Mouse (Mus musculus) neural tube, embryonic 15.5 days (tissue): ENCODE results near the gene Rps6ka2. TPM values are rescaled to one million over a fixed set of nuclear protein-coding genes. Genes with fewer than 3 reads are reported as not detected.
"Not testable (repeated sequence)": the region's sequence is repeated elsewhere in the genome, so short reads cannot be mapped to it uniquely, and the experiment has no call there.

Source experiments
- ATAC-seq: fragments of 200-750 bp; cut with Nextera tagmentation; 2 replicates; pipeline ENCODE4 v1.8.0; 2017; ENCODE audit warnings: mild to moderate bottlenecking, moderate TSS enrichment, moderate library complexity; ENCODE audit not compliant: low FRiP score
- H3K27ac ChIP-seq: fragments of 300-500 bp; sonication (generic); replicated peaks from 2 replicates; pipeline ENCODE4 v1.5.1; 2015; ENCODE audit warnings: mild to moderate bottlenecking, inconsistent platforms
- H3K27me3 ChIP-seq: fragments of 300-500 bp; sonication (generic); replicated peaks from 2 replicates; pipeline ENCODE4 v1.6.1; 2015; ENCODE audit warnings: inconsistent platforms
- H3K36me3 ChIP-seq: fragments of 300-500 bp; sonication (generic); 2 replicates; pipeline ENCODE4 v1.6.1; 2015; ENCODE audit warnings: inconsistent platforms
- H3K4me1 ChIP-seq: fragments of 300-500 bp; sonication (generic); 2 replicates; pipeline ENCODE4 v1.6.1; 2015; ENCODE audit warnings: inconsistent platforms
- H3K4me2 ChIP-seq: fragments of 300-500 bp; sonication (generic); 2 replicates; pipeline ENCODE4 v1.6.1; 2015; ENCODE audit warnings: inconsistent platforms, mild to moderate bottlenecking, moderate library complexity
- H3K4me3 ChIP-seq: fragments of 300-500 bp; sonication (generic); replicated peaks from 2 replicates; pipeline ENCODE4 v1.5.1; 2015; ENCODE audit warnings: mild to moderate bottlenecking, inconsistent platforms
- H3K9ac ChIP-seq: fragments of 300-500 bp; sonication (generic); replicated peaks from 2 replicates; pipeline ENCODE4 v1.6.1; 2015; ENCODE audit warnings: mild to moderate bottlenecking, inconsistent platforms
- H3K9me3 ChIP-seq: fragments of 300-500 bp; sonication (generic); replicated peaks from 2 replicates; pipeline ENCODE4 v1.6.1; 2016; ENCODE audit warnings: inconsistent platforms
- WGBS: fragments of 180-500 bp; shearing (Covaris S2); methylation state at CpG from one replicate; pipeline ENCODE4 v1.1.7; 2015; ENCODE audit warnings: mixed read lengths; 5-methylcytosine and 5-hydroxymethylcytosine counted together
- polyA plus RNA-seq: library from polyadenylated mRNA; unstranded; fragments of >200 nt; fragmentation: Nextera tagmentation; extraction: Ambion mirVana; gene quantifications from 2 replicates; pipeline ENCODE4 v1.2.1, GENCODE M21; 2015

Rps6ka2 gene
- polyA plus RNA-seq, 1 experiment from 2014 or later = 17.9 TPM

- Histone ChIP-seq H3K4me3 (no peak overlapping the region), H3K4me1 (peaks cover 21% of the 10 kb centered on the region), H3K27me3 (no peaks in the 10 kb centered on the region), H3K4me2 (no peak overlapping the region), H3K27ac (no peak overlapping the region), H3K9me3 (no peaks in the 10 kb centered on the region), H3K36me3 (no peaks in the 10 kb centered on the region), H3K9ac (no peak overlapping the region)
- ATAC-seq = no peak
- WGBS = 82% methylated on average over 1 of the region's 1 CpGs
These were observed 5.4 kb downstream of the Rps6ka2 start for GRCm38 (mm10) chr17:7175293-7175692.

- ATAC-seq = no peak
- no peak overlapping the region for H3K9ac ChIP-seq
- no peak overlapping the region for H3K4me2 ChIP-seq
- H3K4me1 ChIP-seq = peaks cover 13% of the 10 kb centered on the region
- no peaks in the 10 kb centered on the region for H3K36me3 ChIP-seq
- H3K27ac ChIP-seq = 0 out of 2 replicates have a peak overlapping the region, but pooled peaks have one; percentile 7
- no peak overlapping the region for H3K4me3 ChIP-seq
- no peaks in the 10 kb centered on the region for H3K27me3 ChIP-seq
- WGBS = 36% methylated on average over 2 of the region's 2 CpGs
- H3K9me3 ChIP-seq = no peaks in the 10 kb centered on the region
These were observed 6.5 kb downstream of the Rps6ka2 start for GRCm38 (mm10) chr17:7176394-7176793.

GRCm38 (mm10) chr17:7178196-7178595, 8.3 kb downstream of the Rps6ka2 start:
- no peak for ATAC-seq
- WGBS = 96% methylated on average over 6 of the region's 6 CpGs

DNA sequence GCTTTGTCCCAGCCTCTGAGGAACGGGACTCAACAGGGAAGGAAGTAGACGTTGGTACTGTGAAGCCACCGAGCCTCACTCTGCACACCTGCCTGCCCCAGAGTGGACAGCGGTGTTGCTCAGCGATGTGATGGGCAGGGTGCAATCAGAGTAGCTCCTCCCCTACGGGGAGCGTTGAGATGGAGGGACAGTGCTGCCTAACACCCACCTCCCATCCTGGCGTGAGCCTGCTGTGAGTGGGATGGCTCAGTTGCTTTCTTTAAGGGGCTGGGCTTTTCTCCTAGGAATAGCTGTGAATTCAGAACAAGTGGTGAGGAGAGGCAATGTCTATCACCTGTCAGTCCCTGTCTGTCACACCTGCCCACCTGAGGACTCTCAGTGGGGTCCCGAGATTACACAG, 12.3 kb downstream of the Rps6ka2 start:
- H3K27me3 ChIP-seq = no peaks in the 10 kb centered on the region
- no peak overlapping the region for H3K4me2 ChIP-seq
- no peak overlapping the region for H3K4me3 ChIP-seq
- H3K9me3 ChIP-seq = no peaks in the 10 kb centered on the region
- WGBS = 71% methylated on average over 9 of the region's 9 CpGs
- H3K36me3 ChIP-seq = no peaks in the 10 kb centered on the region
- H3K9ac ChIP-seq = no peak overlapping the region
- peaks cover 12% of the 10 kb centered on the region; the same call in 1 of the 2 replicates for H3K4me1 ChIP-seq
- no peak for ATAC-seq
- H3K27ac ChIP-seq = no peak overlapping the region

More at GRCm38 (mm10) chr17:7178196-7178595, 8.3 kb downstream of the Rps6ka2 start:
- H3K27ac ChIP-seq = no peak overlapping the region
- H3K4me2 ChIP-seq = no peak overlapping the region
- no peaks in the 10 kb centered on the region for H3K27me3 ChIP-seq
- H3K36me3 ChIP-seq = no peaks in the 10 kb centered on the region
- no peak overlapping the region for H3K9ac ChIP-seq
- H3K4me1 ChIP-seq = peaks cover 7% of the 10 kb centered on the region
- no peak overlapping the region for H3K4me3 ChIP-seq
- H3K9me3 ChIP-seq = no peaks in the 10 kb centered on the region

GRCm38 (mm10) chr17:7187037-7187436, 17.1 kb downstream of the Rps6ka2 start:
- H3K36me3 ChIP-seq, H3K9ac ChIP-seq, ATAC-seq, H3K27me3 ChIP-seq, H3K4me1 ChIP-seq, H3K4me3 ChIP-seq, H3K27ac ChIP-seq, H3K9me3 ChIP-seq, H3K4me2 ChIP-seq: not testable (repeated sequence)
- 44% methylated on average over 1 of the region's 1 CpGs for WGBS

GRCm38 (mm10) chr17:7189425-7189824, 19.5 kb downstream of the Rps6ka2 start:
- Histone ChIP-seq H3K36me3 (no peaks in the 10 kb centered on the region), H3K9ac (no peak overlapping the region), H3K27ac (no peak overlapping the region), H3K9me3 (no peaks in the 10 kb centered on the region), H3K4me1 (0 out of 2 replicates have a peak, but pooled peaks cover 9% of the 10 kb centered on the region), H3K27me3 (no peaks in the 10 kb centered on the region), H3K4me2 (no peak overlapping the region), H3K4me3 (no peak overlapping the region)
- WGBS = 93% methylated on average over 3 of the region's 3 CpGs
- no peak for ATAC-seq

DNA sequence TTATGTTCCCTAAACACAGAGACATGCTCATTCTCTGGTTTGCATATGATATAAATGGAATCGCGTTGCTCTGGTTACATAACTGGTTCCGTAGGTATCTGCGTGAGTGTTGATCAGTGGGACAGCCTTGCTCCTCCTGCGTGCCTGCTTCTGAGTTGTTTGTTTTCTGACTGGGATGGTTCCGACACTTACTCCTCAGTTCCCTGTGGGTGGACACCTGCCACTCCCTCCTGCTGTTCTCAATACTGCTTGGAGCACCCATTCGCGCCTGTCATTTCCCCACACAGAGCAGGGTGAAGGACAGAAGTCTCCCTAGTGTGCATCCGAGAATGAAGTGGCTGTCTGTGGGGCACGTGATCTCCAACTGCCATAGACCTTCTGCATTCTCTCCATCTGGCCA, 20.1 kb downstream of the Rps6ka2 start:
- no peak overlapping the region for H3K4me3 ChIP-seq
- no peaks in the 10 kb centered on the region for H3K27me3 ChIP-seq
- no peaks in the 10 kb centered on the region for H3K9me3 ChIP-seq
- H3K36me3 ChIP-seq = no peaks in the 10 kb centered on the region
- WGBS = 87% methylated on average over 10 of the region's 10 CpGs
- no peak overlapping the region for H3K9ac ChIP-seq
- H3K4me1 ChIP-seq = 0 out of 2 replicates have a peak, but pooled peaks cover 4% of the 10 kb centered on the region
- no peak for ATAC-seq
- H3K4me2 ChIP-seq = no peak overlapping the region
- no peak overlapping the region for H3K27ac ChIP-seq

DNA sequence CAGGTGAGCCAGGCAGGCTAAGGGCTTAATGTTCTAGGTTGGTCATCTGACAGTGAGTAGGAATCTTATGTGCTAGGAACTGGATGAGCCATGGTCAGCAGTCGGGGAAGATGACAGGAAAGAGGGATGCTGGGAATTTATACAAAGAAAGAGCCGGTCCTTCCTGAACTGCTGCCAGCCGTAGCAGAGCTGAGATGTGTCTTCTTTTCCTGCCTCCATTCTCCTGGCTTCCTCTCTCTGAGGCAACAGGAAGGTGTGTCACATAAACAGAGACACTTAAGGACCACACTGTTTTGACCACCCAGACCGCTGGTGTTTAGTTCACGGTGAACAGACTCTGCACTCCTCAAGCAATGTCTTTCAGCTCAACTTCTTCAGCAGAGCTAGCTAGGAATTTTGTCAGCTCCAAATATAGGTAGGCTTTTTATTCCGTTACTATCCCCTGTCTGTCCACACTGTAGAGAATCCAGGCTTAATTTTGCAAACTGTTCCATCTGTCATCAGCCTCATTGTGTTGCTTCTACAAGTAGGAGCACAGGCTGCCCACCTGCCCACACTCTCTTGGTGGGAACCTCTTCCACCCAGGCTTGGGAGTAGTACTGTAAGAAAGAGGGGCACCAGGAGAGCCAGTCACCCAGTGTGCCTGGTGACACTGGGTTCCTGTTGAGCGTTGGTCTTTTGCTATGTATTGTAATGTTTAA, 24.4 kb downstream of the Rps6ka2 start:
- ATAC-seq = no peak
- Histone ChIP-seq H3K27me3 (no peaks in the 10 kb centered on the region), H3K4me1 (peaks cover 18% of the 10 kb centered on the region), H3K27ac (no peak overlapping the region), H3K9me3 (no peaks in the 10 kb centered on the region), H3K4me3 (no peak overlapping the region), H3K36me3 (no peaks in the 10 kb centered on the region), H3K4me2 (no peak overlapping the region), H3K9ac (no peak overlapping the region)
- 85% methylated on average over 7 of the region's 7 CpGs for WGBS

DNA sequence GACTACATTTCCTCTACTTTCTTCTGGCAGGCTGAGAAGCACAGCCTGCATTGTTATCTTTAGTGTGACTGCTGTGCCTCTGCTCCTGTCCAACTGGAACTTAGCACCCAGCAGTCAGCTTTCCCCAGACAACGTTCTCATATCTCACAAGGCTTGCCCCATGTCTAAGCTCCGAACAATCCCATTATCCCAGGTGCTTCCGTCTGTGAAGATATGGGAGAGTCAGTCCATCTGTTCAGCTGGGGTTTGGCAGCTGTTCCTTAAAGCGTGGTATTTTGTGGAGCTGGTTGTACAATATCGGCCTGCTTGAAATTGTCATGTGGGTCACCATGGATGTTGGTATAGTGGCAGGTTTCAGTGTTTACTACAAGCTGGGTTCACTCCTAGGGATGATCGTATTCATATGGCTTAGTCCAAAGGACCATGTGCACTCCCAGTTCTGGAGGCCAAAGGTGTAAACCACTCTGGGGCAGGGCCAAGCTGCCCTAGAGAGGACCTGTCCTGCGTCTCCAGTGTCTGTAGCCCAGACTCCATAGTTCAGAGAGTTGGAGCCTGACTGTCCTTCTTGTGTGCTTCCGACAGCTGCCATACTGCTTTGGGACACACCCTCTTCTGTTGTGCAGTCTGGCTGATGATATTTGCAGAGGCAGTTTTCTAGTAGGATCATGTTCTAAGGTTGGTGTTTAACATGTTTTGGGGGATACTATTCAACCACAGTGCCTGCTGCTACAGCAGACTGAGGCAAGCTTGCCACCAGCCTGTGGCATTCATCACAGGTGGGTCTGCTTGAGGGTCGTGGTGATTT, 27.4 kb downstream of the Rps6ka2 start:
- Histone ChIP-seq H3K27me3 (no peaks in the 10 kb centered on the region), H3K9ac (no peak overlapping the region), H3K27ac (no peak overlapping the region), H3K4me2 (no peak overlapping the region), H3K36me3 (no peaks in the 10 kb centered on the region), H3K9me3 (no peaks in the 10 kb centered on the region), H3K4me3 (no peak overlapping the region), H3K4me1 (peaks cover 18% of the 10 kb centered on the region)
- 65% methylated on average over 9 of the region's 9 CpGs for whole genome bisulfite sequencing
- ATAC-seq = no peak

GRCm38 (mm10) chr17:7204771-7205406, 35.0 kb downstream of the Rps6ka2 start:
- H3K36me3 ChIP-seq = no peaks in the 10 kb centered on the region
- H3K4me2 ChIP-seq = no peak overlapping the region
- H3K4me1 ChIP-seq = peaks cover 16% of the 10 kb centered on the region
- ATAC-seq = no peak
- 67% methylated on average over 11 of the region's 11 CpGs for WGBS
- H3K9me3 ChIP-seq = no peaks in the 10 kb centered on the region
- H3K27ac ChIP-seq = 0 out of 2 replicates have a peak overlapping the region, but pooled peaks have one; percentile 18
- no peak overlapping the region for H3K9ac ChIP-seq
- no peaks in the 10 kb centered on the region for H3K27me3 ChIP-seq
- H3K4me3 ChIP-seq = no peak overlapping the region

DNA sequence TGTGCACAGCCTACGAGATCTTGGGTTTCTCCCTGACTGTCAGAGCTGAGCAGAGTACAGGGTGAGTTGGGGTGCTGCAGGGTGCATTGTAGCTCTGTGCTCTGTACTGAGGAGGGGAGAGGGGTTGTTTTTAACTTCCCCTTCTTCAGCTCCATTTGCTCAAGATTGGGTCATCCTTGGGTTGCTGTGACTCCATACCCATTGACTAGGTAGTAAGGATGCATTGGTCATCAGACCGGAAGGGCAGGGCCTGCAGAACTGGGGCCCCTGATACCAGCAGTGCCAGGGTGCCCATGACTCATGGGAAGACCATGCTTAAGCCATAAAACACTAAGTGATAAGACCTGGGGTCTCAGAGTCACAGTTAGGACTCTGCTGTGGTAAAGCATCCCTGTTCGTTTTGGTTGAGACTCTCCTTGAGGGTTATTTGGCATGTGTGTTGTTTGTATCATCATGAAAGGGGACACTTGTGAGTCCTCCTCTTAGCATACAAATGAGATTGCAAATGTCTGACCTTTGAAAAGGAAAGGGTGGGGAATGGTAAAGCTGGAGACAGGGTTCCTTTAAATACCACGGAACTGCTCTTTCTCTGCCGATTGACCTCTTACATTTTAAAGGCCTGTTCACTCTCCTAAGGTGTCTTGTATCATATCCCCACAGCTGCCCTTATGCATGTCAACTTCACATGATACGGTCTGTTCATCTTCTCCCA, 36.7 kb downstream of the Rps6ka2 start:
- Histone ChIP-seq H3K27me3 (no peaks in the 10 kb centered on the region), H3K9ac (no peak overlapping the region), H3K4me3 (no peak overlapping the region), H3K4me1 (peaks cover 21% of the 10 kb centered on the region), H3K36me3 (no peaks in the 10 kb centered on the region), H3K4me2 (no peak overlapping the region), H3K9me3 (no peaks in the 10 kb centered on the region), H3K27ac (no peak overlapping the region)
- ATAC-seq = no peak
- WGBS = 75% methylated on average over 6 of the region's 6 CpGs
